Mouse (Mus musculus) naive thymus-derived CD4-positive, alpha-beta T cell, adult 2 months (primary cell): ENCODE results near the gene Tmc7.

Experiments
- DNase-seq: peaks from one replicate; pipeline ENCODE4 v3.0.0-alpha.2; 2011; ENCODE audit warnings: low read depth

Tmc7 gene

GRCm38 (mm10) chr7:118585856-118586255 lies 1.3 kb upstream of the Tmc7 start:
- DNase-seq, result no peak

- DNase-seq, result no peak
Measured at GRCm38 (mm10) chr7:118584926-118585325, 390 bp upstream of the Tmc7 start.

- DNase-seq, result no peak
Measured at GRCm38 (mm10) chr7:118583821-118584220, 715 bp downstream of the Tmc7 start.

- no peak for DNase-seq
Measured at GRCm38 (mm10) chr7:118579938-118580337, 4.6 kb downstream of the Tmc7 start.

GRCm38 (mm10) chr7:118578269-118578668 lies 6.3 kb downstream of the Tmc7 start:
- no peak for DNase-seq

GRCm38 (mm10) chr7:118572039-118572438 lies 12.5 kb downstream of the Tmc7 start:
- DNase-seq, result no peak

DNA sequence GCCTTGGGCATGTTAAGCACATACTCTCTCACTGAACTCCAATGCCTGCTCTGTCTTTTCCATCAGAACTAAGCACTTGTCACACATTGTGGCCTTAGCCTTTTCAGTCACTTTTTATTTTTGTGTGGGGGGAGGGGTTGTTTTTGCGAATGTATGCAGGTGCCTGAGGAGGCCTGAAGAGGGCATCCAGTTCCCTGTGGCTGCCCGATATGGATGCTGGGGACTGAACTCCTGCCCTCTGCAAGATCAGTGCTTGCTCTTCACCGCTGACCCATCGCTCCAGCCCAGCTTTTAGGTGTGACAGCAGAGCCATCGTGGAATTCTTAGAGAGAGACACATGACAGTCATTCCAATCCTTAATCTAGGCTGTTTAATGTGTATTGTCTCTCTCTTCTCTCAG lies 13.2 kb downstream of the Tmc7 start:
- no peak for DNase-seq

DNA sequence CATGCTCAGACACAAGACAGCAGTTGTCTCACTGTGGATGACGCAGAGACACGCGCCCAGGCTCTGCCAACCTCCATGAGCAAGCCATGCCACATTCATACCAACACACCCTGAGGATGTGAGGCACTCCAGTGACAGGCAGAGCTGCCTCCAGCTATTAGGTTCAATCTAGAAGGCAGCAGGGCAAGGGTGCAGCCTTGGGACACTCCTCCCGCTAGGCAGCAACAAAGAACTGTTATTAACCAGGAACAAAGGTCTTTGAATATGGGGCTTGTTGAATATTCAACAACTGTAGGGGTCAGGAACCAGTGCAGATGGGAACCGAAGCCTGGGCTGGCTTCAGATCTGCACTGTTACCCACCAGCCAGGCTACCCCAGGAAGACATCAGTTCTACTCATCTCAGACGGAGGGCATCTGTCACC lies 15.4 kb downstream of the Tmc7 start:
- DNase-seq, result no peak

DNA sequence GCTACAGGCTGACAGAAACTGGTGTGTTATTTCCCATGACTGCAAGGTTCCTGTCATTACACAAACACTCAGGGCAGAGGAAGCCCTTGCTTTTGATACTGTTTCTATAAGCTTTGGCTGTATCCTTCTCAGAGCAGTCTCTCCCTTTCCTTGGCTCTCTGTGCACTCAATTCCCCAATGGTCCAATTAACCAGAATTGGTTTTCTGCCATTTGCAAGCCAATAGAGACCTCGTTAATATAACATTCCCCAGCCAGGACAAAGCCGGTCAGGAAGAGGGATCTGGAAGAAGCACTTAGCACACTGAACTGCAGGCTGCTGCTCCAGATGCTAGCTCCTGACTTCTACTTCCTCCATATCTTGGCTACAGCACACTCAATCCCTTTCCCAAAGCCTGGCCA lies 30.2 kb downstream of the Tmc7 start:
- DNase-seq, result no peak

DNA sequence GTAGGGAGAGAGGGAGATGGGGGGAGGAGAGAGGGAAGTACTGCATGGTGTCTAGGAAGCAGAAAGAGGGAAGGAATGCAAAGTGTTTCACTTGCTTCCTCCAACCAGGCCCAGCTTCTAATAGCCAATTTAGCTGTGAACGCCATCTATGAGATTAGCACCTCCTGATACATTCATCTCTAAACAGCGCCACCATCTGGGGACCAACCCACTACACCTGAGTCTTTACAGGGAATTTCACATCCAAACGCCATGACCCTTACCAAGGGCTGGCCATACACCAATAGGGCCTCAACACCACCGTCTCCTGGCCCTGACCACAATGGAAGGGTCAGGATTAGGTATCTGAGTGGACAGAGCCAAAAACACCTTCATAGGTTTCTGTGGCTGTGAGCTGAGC lies 30.7 kb downstream of the Tmc7 start:
- DNase-seq, result no peak

DNA sequence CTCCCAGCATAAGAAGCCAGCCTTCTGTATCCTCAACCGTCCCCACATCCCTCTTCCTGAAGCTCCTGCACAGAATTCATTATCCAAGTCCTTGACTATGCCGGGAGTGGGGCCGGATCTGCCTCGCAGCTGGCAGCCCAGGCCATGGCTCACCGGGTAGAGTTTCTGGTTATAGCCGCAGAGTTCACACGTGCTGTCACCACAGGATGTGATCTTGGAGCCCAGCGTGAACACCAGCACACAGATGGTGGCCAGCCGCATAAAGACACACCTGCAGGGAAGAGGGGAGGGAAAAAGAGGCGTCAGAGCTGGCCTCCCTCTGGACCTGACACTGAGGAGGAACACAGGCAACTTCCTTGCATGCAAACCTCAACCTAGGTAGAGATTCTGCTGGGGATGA lies 37.1 kb downstream of the Tmc7 start:
- DNase-seq, result no peak

DNA sequence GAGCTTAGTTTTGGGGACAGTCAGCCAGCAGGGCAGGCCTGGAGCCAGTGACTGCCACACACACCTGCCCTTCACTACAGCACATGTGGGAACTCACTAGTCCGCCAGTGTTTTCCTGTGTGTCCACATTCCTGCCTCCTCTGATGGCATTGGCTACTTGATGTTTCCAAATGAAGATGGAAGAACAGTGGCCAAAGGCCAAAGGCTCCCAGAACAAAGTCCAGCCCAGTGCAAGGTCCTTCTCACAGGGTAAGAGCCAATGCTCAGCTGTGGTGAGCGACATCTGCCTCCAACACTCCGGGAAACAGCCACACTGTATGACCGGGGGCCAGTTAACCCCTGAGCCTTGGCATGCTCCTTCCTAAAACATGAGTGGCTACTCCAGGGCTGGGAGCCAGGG lies 40.4 kb downstream of the Tmc7 start:
- no peak for DNase-seq

- no peak for DNase-seq
Measured at GRCm38 (mm10) chr7:118535076-118535475, 49.5 kb downstream of the Tmc7 start.

- DNase-seq, result peak; percentile 24
Measured at GRCm38 (mm10) chr7:118534326-118534725, 50.2 kb downstream of the Tmc7 start.

DNA sequence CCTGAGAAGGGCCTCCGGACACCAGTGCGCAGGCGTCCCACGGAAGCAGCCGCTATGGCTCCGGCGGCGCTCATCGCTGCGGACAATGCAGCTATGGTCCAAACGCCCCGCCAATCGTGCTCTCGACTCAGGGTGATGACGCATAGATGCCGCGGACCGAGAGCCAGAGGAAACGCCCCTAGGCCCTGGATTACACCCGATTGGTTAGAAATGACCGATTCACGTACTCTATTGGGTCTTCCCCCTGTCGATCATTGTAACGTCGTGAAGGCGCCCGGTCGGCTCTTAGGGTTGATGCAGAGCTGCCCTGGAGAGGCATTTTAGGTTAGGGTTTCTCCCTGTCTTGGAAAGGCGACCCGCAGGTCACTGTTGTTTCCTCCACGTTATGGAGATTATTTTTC lies 51.4 kb downstream of the Tmc7 start, which contains the start of gene Coq7:
TSS of gene Coq7 (minus strand) at position 179 of the 401 bp plus-strand sequence.
- peak; percentile 100 for DNase-seq

DNA sequence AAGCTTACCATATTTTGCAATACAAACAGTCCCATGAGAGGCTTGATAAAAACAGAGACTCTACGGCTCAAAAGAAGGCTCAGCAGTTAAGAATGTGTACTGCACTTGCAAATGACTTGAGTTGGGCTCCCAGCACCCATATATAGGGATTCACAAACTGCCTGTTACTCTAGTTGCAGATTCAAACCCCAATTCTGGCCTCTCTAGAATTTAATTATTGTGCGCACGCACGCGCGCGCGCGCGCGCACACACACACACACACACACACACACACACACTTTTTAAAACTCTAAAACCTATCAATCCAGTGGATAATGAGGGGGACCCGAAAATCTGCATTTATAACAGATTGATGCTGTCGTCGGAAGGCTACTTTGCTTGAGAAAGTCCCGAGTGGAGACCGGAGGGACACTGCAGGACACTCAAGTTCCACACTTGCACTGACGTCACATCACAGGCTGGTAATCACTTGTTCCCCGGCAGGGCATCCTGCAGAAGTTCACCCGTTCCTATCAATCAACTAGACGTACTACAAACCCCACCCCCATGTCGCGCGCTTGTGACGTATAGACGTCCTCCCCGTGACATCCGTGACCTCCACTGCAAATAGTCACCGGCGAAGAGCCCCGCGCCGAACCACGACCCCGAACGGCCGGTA lies 51.9 kb downstream of the Tmc7 start:
- DNase-seq, result peak; percentile 99

- DNase-seq, result no peak
Measured at GRCm38 (mm10) chr7:118526967-118527366, 57.6 kb downstream of the Tmc7 start.

DNA sequence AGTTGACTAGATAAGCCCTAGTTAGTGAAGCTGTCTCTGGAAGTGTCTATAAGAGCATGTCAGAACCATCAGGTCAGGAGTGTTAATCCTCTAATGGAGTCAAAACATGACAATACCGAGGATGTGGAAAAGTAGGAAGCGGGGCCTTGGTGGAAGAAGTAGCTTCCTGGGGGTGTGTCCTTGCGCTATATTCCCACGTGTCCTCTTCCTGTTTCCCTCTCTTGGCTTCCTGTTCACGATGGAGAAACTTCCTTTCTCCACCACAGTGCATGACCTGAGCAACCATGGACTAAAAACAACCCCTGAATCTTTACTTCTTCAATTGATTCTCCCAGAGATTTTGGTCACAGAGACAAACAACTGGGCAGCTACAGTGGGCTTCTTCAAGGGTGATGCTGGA lies 62.5 kb downstream of the Tmc7 start:
- DNase-seq, result no peak

DNA sequence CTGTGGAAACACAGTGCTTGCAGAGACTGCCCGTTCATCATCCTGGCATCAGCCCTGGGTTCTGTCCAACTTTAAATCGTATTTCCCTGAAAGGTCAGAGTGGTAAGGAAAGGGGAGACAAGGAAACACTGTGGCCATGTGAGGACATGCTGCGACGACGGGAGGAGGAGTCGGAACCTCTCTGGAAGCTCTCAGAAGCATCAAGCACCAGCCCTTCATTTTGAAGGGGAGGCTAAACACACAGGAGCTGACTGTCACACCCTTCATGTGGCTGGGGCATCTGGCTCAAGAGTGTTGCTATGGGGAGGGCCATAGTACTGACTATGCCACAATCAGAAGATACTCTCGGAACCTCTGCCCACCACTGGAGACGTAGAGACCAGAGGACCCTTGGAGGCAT lies 64.9 kb downstream of the Tmc7 start:
- DNase-seq, result no peak

DNA sequence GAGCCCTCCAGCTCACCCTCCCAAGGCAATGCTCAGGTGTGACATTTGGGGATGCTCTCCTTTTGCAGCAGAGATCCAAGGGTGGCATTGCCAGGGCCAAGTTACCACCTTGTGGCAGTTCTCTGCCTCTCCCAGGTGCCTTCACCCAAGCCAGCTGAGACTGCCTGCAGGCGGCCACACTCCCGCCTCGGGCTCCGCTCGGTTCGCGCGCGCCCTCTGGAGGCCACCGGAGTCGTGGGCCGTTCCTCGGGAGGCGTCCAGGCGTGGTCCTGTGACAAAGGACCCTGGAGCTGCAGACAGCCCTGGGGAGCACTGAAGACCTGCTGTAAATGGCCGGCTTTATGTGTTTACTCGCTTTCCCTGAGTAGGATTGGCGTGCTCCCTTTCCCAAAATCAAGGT lies 65.8 kb downstream of the Tmc7 start:
- DNase-seq, result peak; percentile 80

- DNase-seq, result no peak
Measured at GRCm38 (mm10) chr7:118517819-118518218, 66.7 kb downstream of the Tmc7 start.

- no peak for DNase-seq
Measured at GRCm38 (mm10) chr7:118508556-118508955, 76.0 kb downstream of the Tmc7 start.

DNA sequence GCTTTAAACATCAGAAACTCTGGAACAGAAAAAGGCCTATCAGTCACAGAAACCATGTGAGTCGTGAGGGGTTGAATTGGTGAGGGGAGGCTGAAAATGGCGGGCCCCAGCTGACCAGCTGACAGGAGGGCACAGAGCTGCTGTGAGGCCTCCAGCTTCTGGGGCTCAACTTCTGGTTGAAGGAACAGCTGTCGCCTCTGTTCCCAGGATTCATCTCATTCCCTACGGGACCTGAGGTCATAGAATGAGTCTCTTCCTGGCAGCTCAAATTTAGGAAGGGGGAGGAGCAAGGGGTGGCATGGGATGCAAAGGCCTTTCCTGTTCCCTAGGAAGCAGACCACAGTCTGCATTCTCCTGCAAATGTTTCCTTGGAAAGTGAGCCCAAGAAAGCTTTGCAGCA lies 80.7 kb downstream of the Tmc7 start:
- no peak for DNase-seq

- no peak for DNase-seq
Measured at GRCm38 (mm10) chr7:118502333-118502732, 82.2 kb downstream of the Tmc7 start.
